Mouse (Mus musculus) MEL (cell line): ENCODE data around the gene Rfx7.

ENCODE experiments used
- CHD1 ChIP-seq: IDR thresholded peaks from 2 replicates; pipeline ENCODE4 v1.6.1; 2012; ENCODE audit warnings: low read depth, mild to moderate bottlenecking, inconsistent platforms, low read length, improper control_type of control experiment
- CTCF ChIP-seq, 3 experiments: IDR thresholded peaks in 2 of 3; conservative IDR thresholded peaks in 1 of 3; 2 replicates each; pipeline ENCODE4 v1.5.1; 2011 to 2012; ENCODE audit warnings: low read length in 3 of 3, low read depth in 2 of 3, mild to moderate bottlenecking in 2 of 3, improper control_type of control experiment in 1 of 3, inconsistent platforms in 1 of 3, mixed read lengths in 1 of 3, moderate library complexity in 1 of 3; ENCODE audit not compliant: control insufficient read depth in 1 of 3, insufficient read depth in 1 of 3, poor library complexity in 1 of 3, severe bottlenecking in 1 of 3
- ELF1 ChIP-seq: IDR thresholded peaks from 2 replicates; pipeline ENCODE4 v1.6.1; 2014; ENCODE audit warnings: low read depth, mild to moderate bottlenecking, inconsistent platforms, low read length, improper control_type of control experiment, moderate library complexity
- MAX ChIP-seq: IDR thresholded peaks from 2 replicates; pipeline ENCODE4 v1.6.1; 2011; ENCODE audit warnings: low read length, improper control_type of control experiment
- MAZ ChIP-seq: IDR thresholded peaks from 2 replicates; pipeline ENCODE4 v1.6.1; 2012; ENCODE audit warnings: low read depth, mild to moderate bottlenecking, inconsistent platforms, low read length, improper control_type of control experiment
- POLR2A ChIP-seq, 2 experiments: IDR thresholded peaks; 2 replicates each; pipeline ENCODE4 v1.6.1; 2011 to 2012; ENCODE audit warnings: low read length in 2 of 2, mild to moderate bottlenecking in 2 of 2, control low read depth in 1 of 2, improper control_type of control experiment in 1 of 2, low read depth in 1 of 2, moderate library complexity in 1 of 2; ENCODE audit not compliant: control insufficient read depth in 1 of 2, insufficient read depth in 1 of 2, poor library complexity in 1 of 2
- SMC3 ChIP-seq: IDR thresholded peaks from 2 replicates; pipeline ENCODE4 v1.6.1; 2011; ENCODE audit warnings: low read depth, low read length, improper control_type of control experiment
- USF1 ChIP-seq: IDR thresholded peaks from 2 replicates; pipeline ENCODE4 v1.6.1; 2014; ENCODE audit warnings: low read depth, mild to moderate bottlenecking, inconsistent platforms, low read length, improper control_type of control experiment, moderate library complexity

- TF ChIP-seq CHD1 (no peak), CTCF (IDR thresholded peaks at IDR 0.05 in 2 of 3, conservative IDR thresholded peaks at IDR 0.05 in 1 of 3; ENCODE audit: control insufficient read depth in 1 of 3, insufficient read depth in 1 of 3, low read depth in 2 of 3, low read length in 3 of 3, poor library complexity in 1 of 3, severe bottlenecking in 1 of 3) (no peak), MAX (no peak), ELF1 (no peak), MAZ (no peak), SMC3 (no peak), USF1 (no peak), POLR2A (IDR thresholded peaks at IDR 0.05; ENCODE audit: control insufficient read depth in 1 of 2, insufficient read depth in 1 of 2, low read depth in 1 of 2, low read length in 2 of 2, poor library complexity in 1 of 2) (no peak)
Observed at GRCm38 (mm10) chr9:72520849-72521248, 11.2 kb upstream of the Rfx7 start.
